Mouse (Mus musculus) lung, embryonic 14.5 days (tissue): ENCODE data around the gene Pdcd4. TPM values are rescaled to one million over a fixed set of nuclear protein-coding genes. Genes with fewer than 3 reads are reported as not detected.

Experiments used
- ATAC-seq: fragments of 200-750 bp; cut with Nextera tagmentation; 2 replicates; pipeline ENCODE4 v1.8.0; 2017; ENCODE audit warnings: mild to moderate bottlenecking, moderate TSS enrichment, moderate library complexity; ENCODE audit not compliant: insufficient read depth
- DNase-seq: peaks from one replicate; pipeline ENCODE4 v3.0.0-alpha.2; 2015
- H3K27ac ChIP-seq: fragments of 300-500 bp; sonication (generic); 2 replicates; pipeline ENCODE4 v1.5.1; 2014; ENCODE audit warnings: low read depth, mild to moderate bottlenecking, moderate library complexity
- H3K27me3 ChIP-seq: fragments of 300-500 bp; sonication (generic); 2 replicates; pipeline ENCODE4 v1.6.1; 2014; ENCODE audit warnings: low read length, control low read depth; ENCODE audit not compliant: insufficient read depth
- H3K36me3 ChIP-seq: fragments of 300-500 bp; sonication (generic); 2 replicates; pipeline ENCODE4 v1.6.1; 2014; ENCODE audit warnings: control low read depth; ENCODE audit not compliant: insufficient read depth
- H3K4me1 ChIP-seq: fragments of 300-500 bp; sonication (generic); 2 replicates; pipeline ENCODE4 v1.6.1; 2014; ENCODE audit warnings: antibody characterized with exemption, control low read depth; ENCODE audit not compliant: insufficient read depth
- H3K4me2 ChIP-seq: fragments of 300-500 bp; sonication (generic); 2 replicates; pipeline ENCODE4 v1.6.1; 2014; ENCODE audit warnings: mild to moderate bottlenecking
- H3K4me3 ChIP-seq: fragments of 300-500 bp; sonication (generic); 2 replicates; pipeline ENCODE4 v1.5.1; 2014; ENCODE audit warnings: low read depth, low read length
- H3K9ac ChIP-seq: fragments of 300-500 bp; sonication (generic); 2 replicates; pipeline ENCODE4 v1.6.1; 2014
- H3K9me3 ChIP-seq: fragments of 300-500 bp; sonication (generic); 2 replicates; pipeline ENCODE4 v1.6.1; 2016; ENCODE audit warnings: low read depth, low read length, control low read depth
- CTCF ChIP-seq: IDR thresholded peaks from 2 replicates; pipeline ENCODE4 v1.5.1; 2016; ENCODE audit warnings: antibody characterized with exemption, low read depth
- WGBS: fragments of 180-500 bp; shearing (Covaris S2); extraction: QIAGEN DNeasy Blood & Tissue Kit; methylation state at CpG from one replicate; pipeline ENCODE4 v1.1.7; 2014; 5-methylcytosine and 5-hydroxymethylcytosine counted together
- polyA plus RNA-seq: library from polyadenylated mRNA; unstranded; fragments of >200 nt; fragmentation: Nextera tagmentation; extraction: Ambion mirVana; gene quantifications from 2 replicates; pipeline ENCODE4 v1.2.1, GENCODE M21; 2014

Gene Pdcd4
- polyA plus RNA-seq, 1 experiment from 2014 or later = 101 TPM

GRCm38 (mm10) chr19:53871502-53871901 is 20.5 kb upstream of the Pdcd4 start:
- no peak overlapping the region for H3K27ac ChIP-seq
- DNase-seq = no peak
- no peaks in the 10 kb centered on the region for H3K36me3 ChIP-seq
- H3K27me3 ChIP-seq = no peaks in the 10 kb centered on the region
- H3K9me3 ChIP-seq = no peaks in the 10 kb centered on the region
- no peaks in the 10 kb centered on the region for H3K4me1 ChIP-seq
- no peak overlapping the region for H3K4me3 ChIP-seq
- no peak overlapping the region for H3K4me2 ChIP-seq
- no peak overlapping the region for H3K9ac ChIP-seq
- no peak for TF ChIP-seq CTCF
- ATAC-seq = no peak
- 73% methylated on average over 6 of the region's 6 CpGs for WGBS

GRCm38 (mm10) chr19:53872994-53873713 is 18.9 kb upstream of the Pdcd4 start:
- ATAC-seq = no peak
- H3K36me3 ChIP-seq = no peaks in the 10 kb centered on the region
- H3K9me3 ChIP-seq = no peaks in the 10 kb centered on the region
- no peak for DNase-seq
- no peaks in the 10 kb centered on the region for H3K27me3 ChIP-seq
- H3K4me2 ChIP-seq = no peak overlapping the region
- whole genome bisulfite sequencing = 82% methylated on average over 6 of the region's 6 CpGs
- TF ChIP-seq CTCF = no peak
- no peaks in the 10 kb centered on the region for H3K4me1 ChIP-seq
- no peak overlapping the region for H3K4me3 ChIP-seq
- H3K27ac ChIP-seq = no peak overlapping the region
- no peak overlapping the region for H3K9ac ChIP-seq

GRCm38 (mm10) chr19:53875246-53875645 is 16.8 kb upstream of the Pdcd4 start:
- Histone ChIP-seq H3K4me3 (no peak overlapping the region), H3K4me2 (no peak overlapping the region), H3K4me1 (no peaks in the 10 kb centered on the region), H3K27me3 (no peaks in the 10 kb centered on the region), H3K9ac (no peak overlapping the region), H3K36me3 (no peaks in the 10 kb centered on the region), H3K9me3 (no peaks in the 10 kb centered on the region), H3K27ac (no peak overlapping the region)
- DNase-seq = no peak
- WGBS = 75% methylated on average over 6 of the region's 6 CpGs
- no peak for ATAC-seq
- no peak for TF ChIP-seq CTCF

- 63% methylated on average over 1 of the region's 1 CpGs for WGBS
- DNase-seq = no peak
- Histone ChIP-seq H3K9me3 (no peaks in the 10 kb centered on the region), H3K4me2 (no peak overlapping the region), H3K36me3 (no peaks in the 10 kb centered on the region), H3K27ac (no peak overlapping the region), H3K4me3 (no peak overlapping the region), H3K27me3 (no peaks in the 10 kb centered on the region), H3K4me1 (no peaks in the 10 kb centered on the region), H3K9ac (no peak overlapping the region)
- no peak for TF ChIP-seq CTCF
- ATAC-seq = no peak
Observed at GRCm38 (mm10) chr19:53877779-53878178, 14.3 kb upstream of the Pdcd4 start.

- no peak overlapping the region for H3K27ac ChIP-seq
- WGBS = 71% methylated on average over 1 of the region's 1 CpGs
- H3K9me3 ChIP-seq = no peaks in the 10 kb centered on the region
- no peak for DNase-seq
- H3K4me2 ChIP-seq = no peak overlapping the region
- H3K9ac ChIP-seq = no peak overlapping the region
- no peak for TF ChIP-seq CTCF
- H3K36me3 ChIP-seq = no peaks in the 10 kb centered on the region
- no peak overlapping the region for H3K4me3 ChIP-seq
- no peaks in the 10 kb centered on the region for H3K4me1 ChIP-seq
- ATAC-seq = no peak
- no peaks in the 10 kb centered on the region for H3K27me3 ChIP-seq
Observed at GRCm38 (mm10) chr19:53880460-53880859, 11.6 kb upstream of the Pdcd4 start.

GRCm38 (mm10) chr19:53881786-53882185 is 10.2 kb upstream of the Pdcd4 start:
- Histone ChIP-seq H3K9me3 (no peaks in the 10 kb centered on the region), H3K4me3 (no peak overlapping the region), H3K9ac (no peak overlapping the region), H3K4me2 (no peak overlapping the region), H3K36me3 (no peaks in the 10 kb centered on the region), H3K27ac (no peak overlapping the region), H3K27me3 (no peaks in the 10 kb centered on the region), H3K4me1 (no peaks in the 10 kb centered on the region)
- no peak for TF ChIP-seq CTCF
- DNase-seq = no peak
- 49% methylated on average over 5 of the region's 5 CpGs for WGBS
- no peak for ATAC-seq

GRCm38 (mm10) chr19:53885450-53885849 is 6.6 kb upstream of the Pdcd4 start:
- Histone ChIP-seq H3K36me3 (no peaks in the 10 kb centered on the region), H3K4me1 (no peaks in the 10 kb centered on the region), H3K9me3 (no peaks in the 10 kb centered on the region), H3K9ac (no peak overlapping the region), H3K27me3 (no peaks in the 10 kb centered on the region), H3K4me3 (no peak overlapping the region), H3K27ac (no peak overlapping the region), H3K4me2 (no peak overlapping the region)
- no peak for TF ChIP-seq CTCF
- ATAC-seq (no peak), DNase-seq (no peak)
- WGBS = 70% methylated on average over 10 of the region's 10 CpGs
